Mouse (Mus musculus) myocyte (in vitro differentiated cells): ENCODE measurements at regions not wholly inside any gene's neighbourhood (a gene's known extent, or its start where the extent isn't known, plus 50 kb on each side); places are given as distances from the start of the nearest gene placed in this dataset.

Experiments
- CEBPB ChIP-seq: IDR thresholded peaks from 2 replicates; pipeline ENCODE4 v1.6.1; 2011; ENCODE audit warnings: mild to moderate bottlenecking, moderate library complexity; ENCODE audit not compliant: poor library complexity, insufficient read depth, severe bottlenecking
- E2F4 ChIP-seq: IDR thresholded peaks from one replicate; pipeline ENCODE4 v1.6.1; 2011; ENCODE audit warnings: mild to moderate bottlenecking, control low read depth, moderate library complexity; ENCODE audit not compliant: insufficient read depth
- MYOG ChIP-seq, 3 experiments: IDR thresholded peaks; one replicate each; pipeline ENCODE4 v1.6.1; 2011; ENCODE audit warnings: control low read depth in 2 of 3, low read depth in 2 of 3, mild to moderate bottlenecking in 2 of 3; ENCODE audit not compliant: insufficient read length in 2 of 3, control insufficient read depth in 1 of 3, insufficient read depth in 1 of 3
- POLR2A ChIP-seq: IDR thresholded peaks from one replicate; pipeline ENCODE4 v1.6.1; 2011; ENCODE audit warnings: low read depth, mild to moderate bottlenecking, control low read depth, moderate library complexity; ENCODE audit not compliant: insufficient read length
- POLR2AphosphoS2 ChIP-seq: IDR thresholded peaks from one replicate; pipeline ENCODE4 v1.6.1; 2011; ENCODE audit warnings: low read depth, control low read depth; ENCODE audit not compliant: insufficient read length
- REST ChIP-seq: IDR thresholded peaks from one replicate; pipeline ENCODE4 v1.6.1; 2011; ENCODE audit warnings: mild to moderate bottlenecking, control low read depth, moderate library complexity; ENCODE audit not compliant: insufficient read depth, insufficient read length
- TCF12 ChIP-seq: IDR thresholded peaks from one replicate; pipeline ENCODE4 v1.6.1; 2011; ENCODE audit warnings: mild to moderate bottlenecking, control low read depth; ENCODE audit not compliant: poor library complexity, insufficient read depth, severe bottlenecking
- USF1 ChIP-seq: IDR thresholded peaks from one replicate; pipeline ENCODE4 v1.6.1; 2011; ENCODE audit warnings: low read depth, mild to moderate bottlenecking, control low read depth, moderate library complexity

DNA sequence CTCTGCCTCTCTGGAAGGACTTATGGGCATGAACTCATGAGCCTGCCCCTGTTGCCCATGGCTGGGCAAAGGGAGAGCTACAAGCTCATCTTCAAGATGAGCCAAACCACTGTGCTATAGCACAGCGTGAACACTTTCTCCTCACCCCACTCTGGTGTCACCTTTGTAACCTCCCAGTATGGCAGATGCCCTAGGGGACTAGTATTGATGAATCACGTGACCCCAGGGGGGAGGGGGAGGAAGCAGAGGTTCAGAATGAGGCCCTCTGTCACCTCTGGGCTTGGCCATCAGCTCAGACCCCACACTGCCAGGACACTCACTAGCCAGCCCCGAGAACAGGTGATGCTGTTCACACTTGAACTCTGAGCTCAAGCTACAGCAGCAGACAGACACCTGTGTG, 421.9 kb downstream of the Ptpru start:
- no peak for TF ChIP-seq POLR2A
- TF ChIP-seq E2F4 = no peak
- no peak for TF ChIP-seq USF1
- TF ChIP-seq TCF12 = no peak
- TF ChIP-seq MYOG (IDR thresholded peaks at IDR 0.05; ENCODE audit: control insufficient read depth in 1 of 3, insufficient read depth in 1 of 3, insufficient read length in 2 of 3, low read depth in 2 of 3) = no peak
- no peak for TF ChIP-seq POLR2AphosphoS2
- TF ChIP-seq CEBPB = no peak
- TF ChIP-seq REST = no peak
